Mouse (Mus musculus) large intestine, adult 2 months (tissue): ENCODE measurements at regions not wholly inside any gene's neighbourhood (a gene's known extent, or its start where the extent isn't known, plus 50 kb on each side); places are given as distances from the start of the nearest gene placed in this dataset.

Experiments used
- DNase-seq: peaks from one replicate; pipeline ENCODE4 v3.0.0-alpha.2; 2012; ENCODE audit warnings: low read depth, low spot score
- WGBS: fragments of 180-500 bp; shearing (Covaris S2); methylation state at CpG from one replicate; pipeline ENCODE4 v1.1.7; 2018; 5-methylcytosine and 5-hydroxymethylcytosine counted together

GRCm38 (mm10) chr13:90742615-90743402 is 162.3 kb downstream of the Atp6ap1l start:
- WGBS = 78% methylated on average over 4 of the region's 4 CpGs
- DNase-seq = no peak

GRCm38 (mm10) chr13:90739797-90740196 is 165.4 kb downstream of the Atp6ap1l start:
- peak; percentile 25 for DNase-seq
- 36% methylated on average over 1 of the region's 1 CpGs for WGBS

GRCm38 (mm10) chr13:90738513-90738912 is 166.6 kb downstream of the Atp6ap1l start:
- no peak for DNase-seq
- 74% methylated on average over 3 of the region's 3 CpGs for WGBS

GRCm38 (mm10) chr13:90733265-90733664 is 171.9 kb downstream of the Atp6ap1l start:
- no peak for DNase-seq
- WGBS = 93% methylated on average over 3 of the region's 3 CpGs

GRCm38 (mm10) chr13:90729078-90729477 is 176.1 kb downstream of the Atp6ap1l start:
- DNase-seq = no peak

GRCm38 (mm10) chr13:90727816-90728215 is 177.3 kb downstream of the Atp6ap1l start:
- WGBS = 32% methylated on average over 4 of the region's 4 CpGs
- no peak for DNase-seq

- WGBS = 80% methylated on average over 10 of the region's 10 CpGs
- no peak for DNase-seq
These were observed 179.9 kb downstream of the Atp6ap1l start for GRCm38 (mm10) chr13:90725053-90725827.

GRCm38 (mm10) chr13:90724598-90724997 is 180.6 kb downstream of the Atp6ap1l start:
- 92% methylated on average over 3 of the region's 3 CpGs for WGBS
- DNase-seq = no peak

- WGBS = 63% methylated on average over 3 of the region's 3 CpGs
- no peak for DNase-seq
These were observed 181.6 kb downstream of the Atp6ap1l start for GRCm38 (mm10) chr13:90723533-90723898.

- DNase-seq = no peak
- 84% methylated on average over 8 of the region's 8 CpGs for WGBS
These were observed 182.3 kb downstream of the Atp6ap1l start for GRCm38 (mm10) chr13:90722599-90723532.

- no peak for DNase-seq
- WGBS = 36% methylated on average over 2 of the region's 2 CpGs
These were observed 220.8 kb downstream of the Atp6ap1l start for GRCm38 (mm10) chr13:90684324-90684723.

GRCm38 (mm10) chr13:90679162-90680010 is 225.8 kb downstream of the Atp6ap1l start:
- DNase-seq = peak; percentile 14
- 19% methylated on average over 8 of the region's 8 CpGs for WGBS

- DNase-seq = no peak
- WGBS = 61% methylated on average over 3 of the region's 3 CpGs
These were observed 231.3 kb downstream of the Atp6ap1l start for GRCm38 (mm10) chr13:90673823-90674222.

GRCm38 (mm10) chr13:90673079-90673478 is 232.1 kb downstream of the Atp6ap1l start:
- DNase-seq = no peak
- WGBS = 56% methylated on average over 1 of the region's 1 CpGs

- WGBS = 73% methylated on average over 3 of the region's 3 CpGs
- DNase-seq = no peak
These were observed 243.5 kb downstream of the Atp6ap1l start for GRCm38 (mm10) chr13:90661567-90662141.

- 38% methylated on average over 3 of the region's 3 CpGs for WGBS
- DNase-seq = no peak
These were observed 244.2 kb downstream of the Atp6ap1l start for GRCm38 (mm10) chr13:90660950-90661349.

- DNase-seq = no peak
- 76% methylated on average over 5 of the region's 5 CpGs for WGBS
These were observed 246.1 kb downstream of the Atp6ap1l start for GRCm38 (mm10) chr13:90659087-90659486.

- DNase-seq = no peak
- WGBS = 78% methylated on average over 4 of the region's 4 CpGs
These were observed 258.8 kb downstream of the Atp6ap1l start for GRCm38 (mm10) chr13:90646356-90646755.

- DNase-seq = no peak
These were observed 260.9 kb downstream of the Atp6ap1l start for GRCm38 (mm10) chr13:90644216-90644615.
